Mouse (Mus musculus) T-cell, adult 2 months (primary cell): ENCODE results near the gene Pou2f2.

Experiments
- DNase-seq: peaks from one replicate; pipeline ENCODE4 v3.0.0; 2022; ENCODE audit warnings: low spot score

The Pou2f2 gene

GRCm38 (mm10) chr7:25141761-25142160 is 37.8 kb downstream of the Pou2f2 start:
- no peak for DNase-seq

GRCm38 (mm10) chr7:25137553-25137952 is 42.0 kb downstream of the Pou2f2 start:
- DNase-seq, result no peak

GRCm38 (mm10) chr7:25133092-25134049 is 46.2 kb downstream of the Pou2f2 start:
- peak; percentile 85 for DNase-seq

- DNase-seq, result peak; percentile 76
These were observed 47.1 kb downstream of the Pou2f2 start for GRCm38 (mm10) chr7:25132318-25132960.

- DNase-seq, result no peak
These were observed 48.3 kb downstream of the Pou2f2 start for GRCm38 (mm10) chr7:25131247-25131646.

GRCm38 (mm10) chr7:25130565-25130964 is 49.0 kb downstream of the Pou2f2 start:
- no peak for DNase-seq

- no peak for DNase-seq
These were observed 50.0 kb downstream of the Pou2f2 start for GRCm38 (mm10) chr7:25129390-25129979.

GRCm38 (mm10) chr7:25127971-25128370 is 51.6 kb downstream of the Pou2f2 start:
- DNase-seq, result no peak

GRCm38 (mm10) chr7:25125716-25126281 is 53.7 kb downstream of the Pou2f2 start:
- no peak for DNase-seq

GRCm38 (mm10) chr7:25121240-25121786 is 58.2 kb downstream of the Pou2f2 start:
- no peak for DNase-seq

- peak; percentile 75 for DNase-seq
These were observed 59.3 kb downstream of the Pou2f2 start for GRCm38 (mm10) chr7:25120061-25120834.

GRCm38 (mm10) chr7:25112956-25113603 is 66.4 kb downstream of the Pou2f2 start:
- DNase-seq, result no peak

- DNase-seq, result no peak
These were observed 67.2 kb downstream of the Pou2f2 start for GRCm38 (mm10) chr7:25112178-25112955.

GRCm38 (mm10) chr7:25110336-25110735 is 69.2 kb downstream of the Pou2f2 start:
- no peak for DNase-seq

GRCm38 (mm10) chr7:25109355-25109754 is 70.2 kb downstream of the Pou2f2 start:
- DNase-seq, result no peak

GRCm38 (mm10) chr7:25106790-25107502 is 72.6 kb downstream of the Pou2f2 start:
- no peak for DNase-seq

- peak; percentile 88 for DNase-seq
These were observed 73.9 kb downstream of the Pou2f2 start for GRCm38 (mm10) chr7:25105411-25106160.

GRCm38 (mm10) chr7:25099581-25099980 is 79.9 kb downstream of the Pou2f2 start:
- no peak for DNase-seq

- DNase-seq, result no peak
These were observed 81.4 kb downstream of the Pou2f2 start for GRCm38 (mm10) chr7:25098169-25098568.
